Mouse (Mus musculus) mouse embryonic stem cell (cell line): ENCODE results near the gene Gpatch3.

Experiments used
- in situ Hi-C, 2 experiments: fragments of 300-500 bp; cut with MboI; formaldehyde crosslinking; loops; 1 replicate in 1 of 2; 3 replicates in 1 of 2; pipeline ENCODE4 v1.14.3; 2019 to 2020; ENCODE audit warnings: low sequenced_read_pairs in 2 of 2, low pct_unique_long_range_greater_than_20kb in 1 of 2, mixed read lengths in 1 of 2; ENCODE audit not compliant: unreplicated experiment in 1 of 2

The Gpatch3 gene

DNA sequence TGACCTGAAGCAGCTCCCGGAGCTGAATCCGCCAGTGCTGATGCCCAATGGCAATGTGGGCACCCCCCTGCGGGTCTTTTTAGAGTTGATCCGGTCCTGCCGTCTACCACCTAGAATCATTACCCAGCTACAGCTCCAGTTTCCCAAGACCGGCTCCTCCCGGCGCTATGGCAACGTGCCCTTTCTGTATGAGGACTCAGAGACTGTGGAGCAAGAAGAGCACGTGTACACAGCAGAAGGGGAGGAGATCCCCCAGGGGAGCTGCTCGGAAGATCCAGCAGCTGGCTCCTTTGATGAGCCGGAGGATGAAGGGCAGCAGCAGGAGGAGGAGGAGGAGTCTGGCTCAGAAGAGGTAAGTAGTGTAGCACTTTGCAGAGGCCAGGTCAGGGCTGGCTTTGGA lies 3.4 kb downstream of the Gpatch3 start:
- in situ Hi-C loops, result no loop called here

GRCm38 (mm10) chr4:133583690-133584058 lies 9.1 kb downstream of the Gpatch3 start:
- in situ Hi-C loops, result no loop called here

- in situ Hi-C loops, result no loop called here
These were observed 9.8 kb downstream of the Gpatch3 start, which contains the start of gene Gpn2 for GRCm38 (mm10) chr4:133584059-133584951. Gene Gpn2 (plus strand): TSS chr4:133584362.

DNA sequence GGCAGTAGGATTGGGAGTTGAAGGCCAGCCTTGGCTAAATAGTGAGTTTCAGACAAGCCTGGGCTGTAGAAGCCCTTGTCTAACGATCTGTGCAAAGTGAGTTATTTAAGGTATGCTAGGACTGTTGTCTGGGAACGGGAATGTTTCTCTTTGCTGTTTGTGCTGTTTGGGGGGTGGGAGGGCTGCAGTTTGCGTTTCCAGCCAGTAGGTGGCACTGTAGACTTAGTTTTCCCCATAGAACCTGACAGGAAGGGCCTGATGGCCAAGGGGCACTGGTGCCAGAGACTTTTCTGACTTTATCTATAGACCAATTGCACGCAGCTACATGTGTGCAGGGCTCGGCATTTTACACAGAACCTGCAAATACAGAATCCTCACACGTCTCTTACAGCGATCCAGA lies 18.0 kb downstream of the Gpatch3 start:
- in situ Hi-C loops, result loop anchor here in 1 of 2 experiments (10.0 kb wide), 1 partner anchor 52 kb away; no protein-coding TSS in a partner anchor

DNA sequence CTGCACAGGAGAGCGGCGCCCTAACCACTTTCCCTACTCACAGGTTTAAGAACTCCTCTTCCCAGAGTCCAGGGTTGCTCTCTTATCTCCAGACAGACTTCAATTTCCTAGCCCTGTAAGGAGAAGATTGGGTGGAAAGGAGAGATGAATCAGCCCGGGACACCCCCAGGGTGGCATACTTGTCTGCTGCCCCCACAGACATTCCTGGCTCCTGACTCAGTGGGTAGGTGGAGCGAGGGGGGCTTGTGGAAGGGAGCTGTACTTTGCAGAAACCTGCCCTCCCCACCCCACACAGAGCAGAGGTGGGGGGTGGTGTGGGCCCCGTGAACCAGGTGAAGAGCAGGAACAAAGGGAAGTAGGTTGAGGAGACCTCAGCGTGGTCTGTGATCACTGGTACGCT lies 21.0 kb downstream of the Gpatch3 start:
- in situ Hi-C loops, result loop anchor here (5.0 to 10.0 kb wide), 2 partner anchors 49 to 52 kb away; no protein-coding TSS in a partner anchor

DNA sequence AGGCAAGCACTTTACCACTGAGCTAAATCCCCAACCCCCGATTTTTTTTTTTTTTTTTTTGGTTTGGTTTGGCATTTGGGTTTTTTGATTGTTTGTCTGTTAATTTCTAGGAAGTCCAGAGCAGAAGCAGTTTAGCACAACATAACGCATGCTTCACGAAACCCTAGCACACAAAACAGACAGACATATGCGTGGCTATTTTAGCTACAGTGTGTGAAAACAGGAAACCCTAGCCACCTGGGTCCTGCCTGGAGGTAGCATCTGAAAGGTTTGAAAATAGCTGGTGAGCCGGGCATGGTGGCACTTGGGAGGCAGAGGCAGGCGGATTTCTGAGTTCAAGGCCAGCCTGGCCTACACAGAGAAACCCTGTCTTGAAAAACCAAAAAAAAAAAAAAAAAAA lies 21.5 kb downstream of the Gpatch3 start:
- in situ Hi-C loops, result loop anchor here (5.0 to 10.0 kb wide), 2 partner anchors 49 to 51 kb away; no protein-coding TSS in a partner anchor

DNA sequence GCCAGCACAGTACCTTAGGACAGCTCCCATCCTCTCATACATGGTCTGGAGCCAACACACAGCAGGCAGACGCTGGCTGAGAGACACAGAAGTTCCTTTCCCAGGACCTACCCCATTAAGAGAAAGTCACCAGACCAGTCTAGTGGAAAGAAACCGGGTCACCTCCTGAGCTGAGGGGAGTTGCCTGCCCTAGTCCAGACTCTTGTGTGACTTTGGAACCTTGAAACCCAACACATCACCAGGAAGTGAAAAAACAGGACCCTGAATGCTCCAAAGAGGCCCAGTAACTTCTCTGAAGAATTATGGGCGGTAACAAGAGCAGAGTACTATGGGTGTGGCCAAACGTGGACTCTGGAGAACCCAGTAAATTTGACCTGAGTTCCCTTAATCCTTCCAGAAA lies 24.1 kb downstream of the Gpatch3 start:
- in situ Hi-C loops, result loop anchor here (5.0 to 10.0 kb wide), 2 partner anchors 46 to 49 kb away; no protein-coding TSS in a partner anchor

- in situ Hi-C loops, result loop anchor here (5.0 to 10.0 kb wide), 2 partner anchors 46 to 48 kb away; no protein-coding TSS in a partner anchor
These were observed 24.6 kb downstream of the Gpatch3 start for GRCm38 (mm10) chr4:133599116-133599515.

- in situ Hi-C loops, result loop anchor here (5.0 to 10.0 kb wide), 2 partner anchors 45 to 48 kb away; no protein-coding TSS in a partner anchor
These were observed 25.1 kb downstream of the Gpatch3 start for GRCm38 (mm10) chr4:133599571-133600073.

GRCm38 (mm10) chr4:133600306-133600705 lies 25.8 kb downstream of the Gpatch3 start:
- in situ Hi-C loops, result no loop called here

GRCm38 (mm10) chr4:133601721-133602218 lies 27.2 kb downstream of the Gpatch3 start, which contains the start of gene Sfn:
Gene Sfn (minus strand): TSS chr4:133602168.
- in situ Hi-C loops, result no loop called here

- in situ Hi-C loops, result no loop called here
These were observed 28.5 kb downstream of the Gpatch3 start for GRCm38 (mm10) chr4:133603056-133603455.

DNA sequence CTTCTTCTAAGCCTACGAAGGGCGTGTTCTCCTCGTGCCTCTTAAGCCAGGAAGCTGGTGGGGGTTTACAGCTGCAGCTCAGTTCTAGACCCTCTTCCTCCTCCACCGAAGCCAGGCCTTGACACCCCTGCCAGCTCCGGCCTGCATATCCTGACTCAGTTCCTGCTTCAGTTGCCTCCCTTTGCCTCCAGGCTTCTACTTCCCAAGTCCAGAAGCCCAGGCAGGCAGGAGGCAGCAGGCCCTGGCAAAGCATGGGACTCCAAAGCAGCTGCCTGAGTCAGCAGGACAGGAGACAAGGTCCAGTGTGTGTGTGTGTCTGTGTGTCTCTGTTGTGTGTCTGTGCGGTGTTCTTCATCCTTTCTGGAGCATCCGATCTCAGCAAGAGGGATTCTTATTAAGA lies 29.6 kb downstream of the Gpatch3 start:
- in situ Hi-C loops, result no loop called here

- in situ Hi-C loops, result no loop called here
These were observed 30.3 kb downstream of the Gpatch3 start for GRCm38 (mm10) chr4:133604856-133605255.

DNA sequence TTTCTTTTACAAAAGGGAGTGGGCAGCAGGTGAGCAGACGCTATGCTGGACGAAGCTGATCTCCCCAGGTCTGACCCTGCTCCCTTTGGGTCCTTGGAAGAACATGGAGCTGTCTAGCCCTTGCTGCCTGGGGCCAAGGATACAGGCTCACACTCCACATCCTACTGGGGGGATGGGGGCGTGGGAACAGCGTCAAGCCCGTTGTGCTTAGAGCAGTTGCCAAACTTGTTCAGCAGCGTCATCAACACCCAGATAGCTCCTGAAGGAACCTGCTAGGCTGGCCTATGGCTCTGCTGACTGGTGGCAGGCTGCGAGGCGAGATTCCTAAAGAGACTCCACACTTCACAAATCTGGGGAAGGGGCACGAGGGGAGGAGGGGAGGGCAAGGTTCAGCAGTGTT lies 30.8 kb downstream of the Gpatch3 start:
- in situ Hi-C loops, result no loop called here

- in situ Hi-C loops, result no loop called here
These were observed 32.7 kb downstream of the Gpatch3 start for GRCm38 (mm10) chr4:133607284-133607683.

- in situ Hi-C loops, result no loop called here
These were observed 35.2 kb downstream of the Gpatch3 start for GRCm38 (mm10) chr4:133609719-133610118.

DNA sequence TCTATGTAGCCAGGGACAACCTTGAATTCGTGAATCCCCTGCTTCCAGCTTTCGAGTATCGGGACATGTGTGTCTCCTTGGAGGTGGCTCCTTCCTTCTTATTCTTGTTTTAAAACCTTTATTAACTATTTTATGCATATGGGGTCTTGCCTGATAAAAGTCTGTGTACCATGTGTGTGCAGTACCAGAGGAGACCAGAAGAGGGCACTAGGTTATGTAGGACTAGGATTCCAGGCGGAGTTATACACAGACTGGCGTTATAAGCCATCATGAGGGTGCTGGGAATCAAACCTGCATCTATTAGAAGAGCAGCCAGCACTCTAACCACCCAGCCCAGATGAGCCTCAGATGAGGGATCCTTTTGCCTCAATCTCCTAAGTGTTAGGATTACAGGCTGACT lies 37.3 kb downstream of the Gpatch3 start:
- in situ Hi-C loops, result no loop called here

- in situ Hi-C loops, result no loop called here
These were observed 37.9 kb downstream of the Gpatch3 start for GRCm38 (mm10) chr4:133612416-133612815.
